Mouse (Mus musculus) B cell, adult 2 months (primary cell): ENCODE measurements around the gene Zfp866.

Experiments used
- DNase-seq, 2 experiments: peaks; one replicate each; pipeline ENCODE4 v3.0.0; 2022

The Zfp866 gene

DNA sequence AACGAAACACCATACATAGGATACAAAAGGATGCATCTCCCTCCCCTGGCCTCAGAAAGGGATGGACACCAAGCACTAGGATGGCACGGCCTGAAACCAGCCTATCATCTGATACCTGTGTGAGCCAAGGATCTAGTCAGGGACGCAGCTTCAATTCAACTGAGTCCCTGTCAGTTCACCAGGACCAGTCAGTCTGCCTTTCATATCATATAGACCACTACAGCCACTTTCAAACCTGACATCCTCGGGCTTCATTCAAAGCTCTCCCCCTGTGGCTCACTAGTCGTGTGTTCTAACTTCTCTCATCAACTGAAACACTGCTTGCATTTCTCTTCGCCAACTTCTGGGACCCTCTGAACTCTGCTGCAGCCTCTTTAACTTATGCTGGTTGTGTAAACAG is 75.6 kb downstream of the Zfp866 start:
- no peak for DNase-seq

DNA sequence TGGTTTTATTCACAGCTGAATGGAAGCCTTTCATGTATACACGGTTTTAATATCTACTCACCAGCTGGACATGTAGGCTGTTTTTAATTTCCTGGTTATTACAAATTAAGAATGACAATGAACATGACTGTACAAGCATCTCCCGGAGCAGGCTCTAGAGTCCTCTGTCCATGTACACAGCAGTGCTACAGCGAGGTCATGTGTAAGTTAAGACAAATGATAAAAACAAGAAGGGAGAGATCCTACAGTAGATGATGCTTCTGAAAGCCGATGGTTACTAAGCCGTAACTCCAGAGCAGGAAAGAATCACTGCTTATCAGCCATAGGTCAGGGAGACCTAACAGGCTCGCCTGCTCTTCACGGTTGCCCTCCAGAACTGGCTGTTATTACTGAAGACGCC is 77.5 kb downstream of the Zfp866 start:
- DNase-seq, result no peak
